Mouse (Mus musculus) liver, embryonic 14.5 days (tissue): ENCODE measurements around the gene Tbc1d16. TPM values are rescaled to one million over a fixed set of nuclear protein-coding genes. Genes with fewer than 3 reads are reported as not detected.

Experiments
- ATAC-seq: fragments of 200-750 bp; cut with Nextera tagmentation; 2 replicates; pipeline ENCODE4 v1.8.0; 2017; ENCODE audit warnings: moderate number of reproducible peaks, mild to moderate bottlenecking, moderate library complexity; ENCODE audit not compliant: insufficient read depth
- DNase-seq, 3 experiments: peaks; one replicate each; pipeline ENCODE4 v3.0.0-alpha.2; 2012 to 2013; ENCODE audit warnings: low read depth in 3 of 3, low spot score in 3 of 3
- H3K27ac ChIP-seq: fragments of 300-500 bp; sonication (generic); 2 replicates; pipeline ENCODE4 v1.5.1; 2014; ENCODE audit warnings: moderate library complexity, mild to moderate bottlenecking, control low read depth, inconsistent platforms
- H3K27me3 ChIP-seq: fragments of 300-500 bp; sonication (generic); 2 replicates; pipeline ENCODE4 v1.6.1; 2014; ENCODE audit warnings: mild to moderate bottlenecking, low read length, moderate library complexity; ENCODE audit not compliant: control insufficient read depth, insufficient read depth
- H3K36me3 ChIP-seq: fragments of 300-500 bp; sonication (generic); replicated peaks from 2 replicates; pipeline ENCODE4 v1.6.1; 2014; ENCODE audit warnings: low read depth; ENCODE audit not compliant: control insufficient read depth, insufficient read depth
- H3K4me1 ChIP-seq, 2 experiments: fragments of 200-500 bp in 1 of 2; fragments of 300-500 bp in 1 of 2; sonication (generic) in 1 of 2; replicated peaks; 2 replicates each; pipeline ENCODE4 v1.6.1; 2012 to 2014; ENCODE audit warnings: antibody characterized with exemption in 1 of 2, inconsistent platforms in 1 of 2, low read length in 1 of 2; ENCODE audit not compliant: control insufficient read depth in 2 of 2, insufficient read depth in 2 of 2
- H3K4me2 ChIP-seq: fragments of 300-500 bp; sonication (generic); 2 replicates; pipeline ENCODE4 v1.6.1; 2014; ENCODE audit warnings: low read depth, mild to moderate bottlenecking, control low read depth, moderate library complexity
- H3K4me3 ChIP-seq, 2 experiments: fragments of 200-500 bp in 1 of 2; fragments of 300-500 bp in 1 of 2; sonication (generic) in 1 of 2; 2 replicates each; pipeline ENCODE4 v1.5.1; 2012 to 2014; ENCODE audit warnings: low read depth in 2 of 2, low read length in 2 of 2, mild to moderate bottlenecking in 2 of 2, control low read depth in 1 of 2, inconsistent platforms in 1 of 2, moderate library complexity in 1 of 2; ENCODE audit not compliant: insufficient read depth in 1 of 2
- H3K9ac ChIP-seq: fragments of 300-500 bp; sonication (generic); replicated peaks from 2 replicates; pipeline ENCODE4 v1.6.1; 2014; ENCODE audit warnings: mild to moderate bottlenecking, control low read depth, moderate library complexity
- H3K9me3 ChIP-seq: fragments of 300-500 bp; sonication (generic); 2 replicates; pipeline ENCODE4 v1.6.1; 2016; ENCODE audit warnings: low read length, mixed read lengths; ENCODE audit not compliant: control insufficient read depth
- CTCF ChIP-seq: IDR thresholded peaks from 2 replicates; pipeline ENCODE4 v1.5.1; 2016; ENCODE audit warnings: antibody characterized with exemption, low read depth, control low read depth
- EP300 ChIP-seq: IDR thresholded peaks from 2 replicates; pipeline ENCODE4 v1.6.1; 2016; ENCODE audit warnings: antibody characterized with exemption, low read depth
- WGBS: fragments of 180-500 bp; shearing (Covaris S2); extraction: QIAGEN DNeasy Blood & Tissue Kit; methylation state at CpG from one replicate; pipeline ENCODE4 v1.1.7; 2014; ENCODE audit not compliant: insufficient replicate concordance; 5-methylcytosine and 5-hydroxymethylcytosine counted together
- polyA plus RNA-seq, 2 experiments: library from polyadenylated mRNA; depleted of rRNA in 1 of 2; stranded (reverse) in 1 of 2; unstranded in 1 of 2; fragments of >200 nt; fragmentation: Nextera tagmentation in 1 of 2; extraction: Ambion mirVana in 1 of 2; gene quantifications; 2 replicates each; pipeline versions ENCODE4 v1.2.1 to v1.2.3; 2012 to 2014

Tbc1d16 gene
- polyA plus RNA-seq, 2 experiments = 0.58 to 1.0 TPM

- H3K4me1 ChIP-seq = no peaks in the 10 kb centered on the region; a peak in 1 of 4 replicates
- H3K27me3 ChIP-seq = no peaks in the 10 kb centered on the region
- DNase-seq (no peak), ATAC-seq (no peak)
- no peaks in the 10 kb centered on the region for H3K36me3 ChIP-seq
- TF ChIP-seq EP300 = no peak
- no peak for TF ChIP-seq CTCF
- 64% methylated on average over 9 of the region's 9 CpGs for WGBS
- no peaks in the 10 kb centered on the region for H3K9me3 ChIP-seq
- no peak overlapping the region for H3K4me2 ChIP-seq
- H3K27ac ChIP-seq = no peak overlapping the region
- H3K9ac ChIP-seq = no peak overlapping the region
- H3K4me3 ChIP-seq = no peak overlapping the region
Observed at GRCm38 (mm10) chr11:119191606-119192081, 36.7 kb downstream of the Tbc1d16 start.

DNA sequence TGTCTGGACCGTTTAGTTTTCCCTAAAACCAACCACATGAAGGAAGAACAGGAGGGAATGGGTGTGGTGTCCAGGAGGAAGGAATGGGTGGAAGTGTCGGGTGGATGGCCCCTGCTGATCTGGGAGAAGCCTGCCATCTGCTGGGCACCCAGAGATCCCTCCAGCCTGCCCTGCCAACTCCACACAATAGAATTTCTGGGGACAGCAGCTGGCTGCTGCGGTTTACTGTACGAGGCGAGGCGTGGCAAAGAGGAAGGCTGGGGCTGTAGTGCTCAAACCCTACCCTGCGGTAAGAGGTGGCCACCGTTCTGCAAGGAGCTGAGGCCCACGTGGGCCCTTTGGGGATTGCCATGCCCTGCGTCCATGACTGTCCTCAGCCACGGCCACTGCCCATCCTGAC lies 37.8 kb downstream of the Tbc1d16 start:
- Histone ChIP-seq H3K4me2 (no peak overlapping the region), H3K4me3 (no peak overlapping the region), H3K36me3 (no peaks in the 10 kb centered on the region), H3K9ac (no peak overlapping the region), H3K27me3 (no peaks in the 10 kb centered on the region), H3K27ac (no peak overlapping the region), H3K9me3 (no peaks in the 10 kb centered on the region), H3K4me1 (no peaks in the 10 kb centered on the region; a peak in 1 of 4 replicates)
- WGBS = 12% methylated on average over 11 of the region's 11 CpGs
- peak; percentile 74 for TF ChIP-seq CTCF
- TF ChIP-seq EP300 = no peak
- ATAC-seq (0 out of 2 replicates have a peak, but pooled peaks have one; percentile 28), DNase-seq (no peak)

GRCm38 (mm10) chr11:119189319-119189718 lies 39.0 kb downstream of the Tbc1d16 start:
- Histone ChIP-seq H3K27ac (no peak overlapping the region), H3K27me3 (no peaks in the 10 kb centered on the region), H3K9me3 (no peaks in the 10 kb centered on the region), H3K4me3 (no peak overlapping the region), H3K36me3 (no peaks in the 10 kb centered on the region), H3K4me1 (no peaks in the 10 kb centered on the region; a peak in 1 of 4 replicates), H3K9ac (no peak overlapping the region), H3K4me2 (no peak overlapping the region)
- TF ChIP-seq EP300 (no peak), CTCF (no peak)
- WGBS = 80% methylated on average over 3 of the region's 3 CpGs
- DNase-seq (no peak), ATAC-seq (no peak)

DNA sequence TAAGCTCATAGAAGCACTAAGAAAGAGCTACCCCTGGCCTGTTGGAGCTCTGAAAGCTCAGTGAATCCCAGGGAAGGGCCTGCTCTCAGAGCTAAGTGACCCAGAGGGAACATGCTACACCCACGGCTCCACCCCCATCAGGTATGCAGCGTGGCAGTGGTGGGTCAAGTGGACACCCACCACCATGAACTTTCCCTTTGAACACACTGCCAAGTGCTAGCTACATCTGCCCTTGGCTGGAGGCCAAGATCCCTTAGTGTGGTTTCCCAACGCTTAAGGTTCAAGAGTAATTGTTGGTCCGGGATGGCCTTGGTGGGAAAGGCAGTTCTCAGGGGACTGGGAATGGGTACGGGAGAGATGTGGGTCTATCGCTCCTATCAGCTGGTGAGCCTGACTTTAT lies 39.9 kb downstream of the Tbc1d16 start:
- WGBS = 64% methylated on average over 6 of the region's 6 CpGs
- H3K27me3 ChIP-seq = no peaks in the 10 kb centered on the region
- H3K9ac ChIP-seq = no peak overlapping the region
- H3K9me3 ChIP-seq = no peaks in the 10 kb centered on the region
- H3K4me2 ChIP-seq = no peak overlapping the region
- no peaks in the 10 kb centered on the region for H3K36me3 ChIP-seq
- H3K4me3 ChIP-seq = no peak overlapping the region
- TF ChIP-seq CTCF (no peak), EP300 (no peak)
- ATAC-seq = no peak
- no peaks in the 10 kb centered on the region; a peak in 1 of 4 replicates for H3K4me1 ChIP-seq
- DNase-seq = no peak
- no peak overlapping the region for H3K27ac ChIP-seq

- H3K36me3 ChIP-seq = no peaks in the 10 kb centered on the region
- no peak overlapping the region for H3K9ac ChIP-seq
- no peak for ATAC-seq
- no peaks in the 10 kb centered on the region; a peak in 1 of 4 replicates for H3K4me1 ChIP-seq
- no peaks in the 10 kb centered on the region for H3K27me3 ChIP-seq
- H3K27ac ChIP-seq = no peak overlapping the region
- no peak for DNase-seq
- H3K9me3 ChIP-seq = no peaks in the 10 kb centered on the region
- no peak overlapping the region for H3K4me3 ChIP-seq
- no peak overlapping the region for H3K4me2 ChIP-seq
- TF ChIP-seq EP300 = no peak
- TF ChIP-seq CTCF = no peak
- WGBS = 57% methylated on average over 10 of the region's 10 CpGs
Observed at GRCm38 (mm10) chr11:119187800-119188197, 40.5 kb downstream of the Tbc1d16 start.
